Mouse (Mus musculus) liver, embryonic 12.5 days (tissue): ENCODE measurements around the gene T2. TPM values are rescaled to one million over a fixed set of nuclear protein-coding genes. Genes with fewer than 3 reads are reported as not detected.
A peak's percentile ranks its signal among the peaks of the same experiment; 100 is the strongest.

Source experiments
- ATAC-seq: fragments of 200-750 bp; cut with Nextera tagmentation; 2 replicates; pipeline ENCODE4 v1.8.0; 2017; ENCODE audit warnings: moderate number of reproducible peaks, mild to moderate bottlenecking, moderate library complexity
- H3K27ac ChIP-seq: fragments of 300-500 bp; sonication (generic); 2 replicates; pipeline ENCODE4 v1.5.1; 2016; ENCODE audit warnings: mild to moderate bottlenecking
- H3K27me3 ChIP-seq: fragments of 300-500 bp; sonication (generic); replicated peaks from 2 replicates; pipeline ENCODE4 v1.6.1; 2016; ENCODE audit warnings: mild to moderate bottlenecking, moderate library complexity
- H3K36me3 ChIP-seq: fragments of 300-500 bp; sonication (generic); 2 replicates; pipeline ENCODE4 v1.6.1; 2016; ENCODE audit warnings: mild to moderate bottlenecking, moderate library complexity
- H3K4me1 ChIP-seq: fragments of 300-500 bp; sonication (generic); 2 replicates; pipeline ENCODE4 v1.6.1; 2016
- H3K4me2 ChIP-seq: fragments of 300-500 bp; sonication (generic); 2 replicates; pipeline ENCODE4 v1.6.1; 2016; ENCODE audit warnings: mild to moderate bottlenecking, moderate library complexity
- H3K4me3 ChIP-seq: fragments of 300-500 bp; sonication (generic); 2 replicates; pipeline ENCODE4 v1.5.1; 2016; ENCODE audit warnings: mild to moderate bottlenecking, moderate library complexity
- H3K9ac ChIP-seq: fragments of 300-500 bp; sonication (generic); 2 replicates; pipeline ENCODE4 v1.6.1; 2016; ENCODE audit warnings: mild to moderate bottlenecking, moderate library complexity
- H3K9me3 ChIP-seq: fragments of 300-500 bp; sonication (generic); replicated peaks from 2 replicates; pipeline ENCODE4 v1.6.1; 2016; ENCODE audit warnings: mild to moderate bottlenecking, moderate library complexity
- WGBS: fragments of 180-500 bp; shearing (Covaris S2); methylation state at CpG from one replicate; pipeline ENCODE4 v1.1.7; 2016; ENCODE audit not compliant: insufficient replicate concordance; 5-methylcytosine and 5-hydroxymethylcytosine counted together
- polyA plus RNA-seq: library from polyadenylated mRNA; unstranded; fragments of >200 nt; fragmentation: Nextera tagmentation; extraction: Ambion mirVana; gene quantifications from 2 replicates; pipeline ENCODE4 v1.2.1, GENCODE M21; 2016

The T2 gene
- polyA plus RNA-seq, 1 experiment from 2014 or later, result 0.15 TPM

DNA sequence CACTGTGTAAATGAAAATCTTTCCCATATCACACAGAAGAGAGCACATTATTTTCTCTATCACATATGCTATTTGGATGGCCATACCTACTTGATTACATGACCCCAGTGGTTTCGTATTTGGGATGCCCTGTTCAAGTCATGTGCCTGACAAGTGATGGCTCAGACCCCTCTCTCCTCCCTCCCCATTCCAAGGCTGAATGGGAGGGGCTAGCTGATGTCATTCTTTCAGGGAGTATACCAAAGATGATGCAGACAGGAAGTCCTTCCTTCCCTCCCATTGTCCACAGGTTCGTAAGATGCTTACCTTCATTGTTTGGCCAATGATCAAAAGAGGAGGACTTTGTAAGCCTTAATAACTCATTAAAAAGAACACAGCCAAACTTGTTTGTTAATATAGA, 13.4 kb downstream of the T2 start:
- 43% methylated on average over 2 of the region's 2 CpGs for WGBS
- no peak overlapping the region for H3K27ac ChIP-seq
- H3K4me3 ChIP-seq, result no peak overlapping the region
- H3K9me3 ChIP-seq, result no peaks in the 10 kb centered on the region
- H3K4me2 ChIP-seq, result no peak overlapping the region
- H3K36me3 ChIP-seq, result no peaks in the 10 kb centered on the region
- no peak for ATAC-seq
- peaks cover 10% of the 10 kb centered on the region; the same call in 1 of the 2 replicates for H3K4me1 ChIP-seq
- no peak overlapping the region for H3K9ac ChIP-seq
- peaks cover 17% of the 10 kb centered on the region for H3K27me3 ChIP-seq

DNA sequence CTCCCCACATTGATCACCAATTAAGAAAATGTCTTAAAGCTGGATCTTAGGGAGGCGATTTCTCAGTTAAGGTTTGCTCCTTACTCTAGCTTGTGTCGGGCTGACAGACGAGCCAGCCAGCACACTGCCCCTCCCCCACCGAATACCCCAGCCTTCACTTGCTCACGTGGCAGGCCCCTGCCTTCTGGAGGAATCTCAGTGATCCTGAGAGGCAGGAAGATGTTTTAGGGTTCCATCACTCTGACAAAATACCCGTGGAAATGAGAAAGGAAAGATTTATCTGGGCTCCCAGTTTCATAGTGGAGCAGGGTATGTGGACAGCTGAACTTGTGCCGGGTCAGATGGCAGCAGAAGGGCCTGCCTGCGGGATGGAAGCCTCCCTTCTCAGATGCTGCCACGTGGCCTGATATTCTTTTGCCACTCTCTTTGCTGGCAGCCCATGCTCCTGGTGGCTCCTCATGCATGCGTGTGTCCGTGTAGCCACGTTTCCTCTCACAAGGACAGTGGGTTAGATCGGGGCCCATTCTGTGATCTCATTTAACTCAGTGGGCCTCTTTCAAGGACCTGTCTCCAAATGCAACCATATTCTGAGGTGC, 14.9 kb downstream of the T2 start:
- no peak overlapping the region; the same call in 1 of the 2 replicates for H3K9ac ChIP-seq
- H3K4me2 ChIP-seq, result no peak overlapping the region
- H3K9me3 ChIP-seq, result no peaks in the 10 kb centered on the region
- 41% methylated on average over 13 of the region's 13 CpGs for WGBS
- H3K4me3 ChIP-seq, result no peak overlapping the region
- H3K27ac ChIP-seq, result no peak overlapping the region
- peaks cover 17% of the 10 kb centered on the region for H3K27me3 ChIP-seq
- H3K36me3 ChIP-seq, result no peaks in the 10 kb centered on the region
- no peak for ATAC-seq
- H3K4me1 ChIP-seq, result peaks cover 10% of the 10 kb centered on the region; the same call in 1 of the 2 replicates

DNA sequence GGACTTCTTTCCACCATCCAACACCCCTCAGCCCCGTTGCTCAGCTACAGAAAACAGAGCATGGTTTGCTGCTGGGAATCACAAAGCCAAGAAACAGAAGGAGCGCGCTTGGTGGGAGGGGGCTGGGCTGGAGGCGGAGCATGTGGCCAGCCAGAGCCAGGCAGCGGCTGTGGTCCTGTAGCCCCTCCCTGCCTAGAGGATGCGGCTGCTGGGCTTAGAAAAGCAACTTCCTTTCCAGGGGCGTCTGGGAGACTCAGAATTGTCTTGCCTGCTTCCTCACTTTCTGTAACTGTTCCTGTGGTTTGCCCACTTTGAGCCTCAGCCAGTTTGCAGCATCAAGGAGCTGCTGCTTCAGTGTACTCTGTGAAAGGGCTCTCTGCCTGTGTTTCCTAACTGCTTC, 16.0 kb downstream of the T2 start:
- H3K4me2 ChIP-seq, result peak overlapping the region; percentile 68
- no peaks in the 10 kb centered on the region for H3K36me3 ChIP-seq
- H3K9ac ChIP-seq, result no peak overlapping the region; the same call in 1 of the 2 replicates
- H3K27ac ChIP-seq, result peak overlapping the region; percentile 42; the same call in 1 of the 2 replicates
- peaks cover 12% of the 10 kb centered on the region for H3K27me3 ChIP-seq
- H3K4me1 ChIP-seq, result peaks cover 10% of the 10 kb centered on the region; the same call in 1 of the 2 replicates
- WGBS, result 4% methylated on average over 7 of the region's 7 CpGs
- ATAC-seq, result peak; percentile 74
- peak overlapping the region; percentile 37 for H3K4me3 ChIP-seq
- no peaks in the 10 kb centered on the region for H3K9me3 ChIP-seq

DNA sequence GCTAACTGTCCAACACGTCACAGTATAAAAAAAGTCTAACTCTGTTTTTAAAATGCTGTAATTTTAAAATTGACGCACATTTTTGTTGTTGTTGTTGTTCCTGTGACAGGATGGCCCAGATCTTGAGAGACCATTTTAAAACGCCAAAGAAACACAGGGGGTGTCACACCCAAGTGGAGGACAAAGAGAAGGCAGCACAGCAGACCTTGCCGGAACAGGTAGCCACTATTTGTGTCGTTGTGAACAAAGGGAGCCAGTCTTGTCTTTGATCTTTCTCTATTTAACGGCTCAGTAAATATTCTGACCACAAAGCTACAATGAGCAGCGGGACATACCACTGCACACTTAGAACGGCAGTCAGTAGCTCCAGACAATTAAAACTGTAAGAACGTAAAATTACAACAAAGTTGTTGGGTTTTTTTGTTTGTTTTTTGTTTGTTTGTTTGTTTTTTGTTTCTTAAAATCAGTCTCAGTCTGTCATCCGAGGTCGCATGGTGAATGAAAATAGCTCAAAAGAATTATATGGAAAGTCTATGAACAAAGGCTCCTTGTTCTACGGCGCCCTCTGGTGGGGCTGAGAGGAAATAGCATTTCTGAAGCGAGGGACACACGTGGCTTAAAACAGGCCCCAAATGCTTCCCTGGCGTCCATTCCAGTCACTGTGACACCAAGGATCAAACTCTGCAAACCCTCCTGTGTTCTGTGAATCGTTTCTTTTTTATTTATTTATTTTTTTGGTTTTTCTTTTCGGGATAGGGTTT, 16.7 kb downstream of the T2 start:
- Histone ChIP-seq H3K36me3 (no peaks in the 10 kb centered on the region), H3K27ac (peak overlapping the region; percentile 42; the same call in 1 of the 2 replicates), H3K27me3 (peaks cover 15% of the 10 kb centered on the region), H3K4me3 (peak overlapping the region; percentile 37), H3K9ac (peak overlapping the region; percentile 29; the same call in 1 of the 2 replicates), H3K4me1 (peaks cover 10% of the 10 kb centered on the region; the same call in 1 of the 2 replicates), H3K9me3 (no peaks in the 10 kb centered on the region), H3K4me2 (peak overlapping the region; percentile 68)
- WGBS, result 3% methylated on average over 18 of the region's 18 CpGs
- ATAC-seq, result 0 out of 2 replicates have a peak, but pooled peaks have one; percentile 53

GRCm38 (mm10) chr17:8377298-8377697, 21.5 kb downstream of the T2 start:
- Histone ChIP-seq H3K9ac (no peak overlapping the region), H3K27me3 (0 out of 2 replicates have a peak, but pooled peaks cover 8% of the 10 kb centered on the region), H3K36me3 (no peaks in the 10 kb centered on the region), H3K4me1 (peaks cover 2% of the 10 kb centered on the region; the same call in 1 of the 2 replicates), H3K4me2 (no peak overlapping the region), H3K27ac (no peak overlapping the region), H3K9me3 (no peaks in the 10 kb centered on the region), H3K4me3 (no peak overlapping the region)
- WGBS, result 29% methylated on average over 5 of the region's 5 CpGs
- no peak for ATAC-seq

DNA sequence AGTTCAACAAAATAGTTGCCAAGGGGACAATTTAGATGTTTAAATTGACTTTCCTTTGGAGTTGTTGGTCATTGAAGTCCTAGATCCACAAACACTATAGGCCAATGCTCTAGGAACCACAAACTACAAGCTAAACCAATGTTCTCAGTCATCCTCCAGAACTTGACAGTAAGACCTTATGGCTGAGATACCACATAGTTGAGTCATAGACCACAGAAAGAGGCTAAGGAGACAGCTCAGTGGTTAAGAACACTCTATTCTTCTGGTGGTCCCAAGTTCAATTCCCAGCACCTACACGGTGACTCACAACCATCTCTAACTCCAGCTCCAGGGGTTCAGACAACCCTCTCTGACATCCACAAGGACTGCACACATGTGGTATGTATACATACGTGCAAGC, 29.6 kb downstream of the T2 start:
- WGBS, result 75% methylated on average over 2 of the region's 2 CpGs
- no peak for ATAC-seq
- Histone ChIP-seq H3K36me3 (no peaks in the 10 kb centered on the region), H3K4me2 (no peak overlapping the region), H3K9me3 (no peaks in the 10 kb centered on the region), H3K9ac (no peak overlapping the region), H3K27me3 (peaks cover 41% of the 10 kb centered on the region), H3K4me1 (no peaks in the 10 kb centered on the region), H3K27ac (no peak overlapping the region), H3K4me3 (no peak overlapping the region)

DNA sequence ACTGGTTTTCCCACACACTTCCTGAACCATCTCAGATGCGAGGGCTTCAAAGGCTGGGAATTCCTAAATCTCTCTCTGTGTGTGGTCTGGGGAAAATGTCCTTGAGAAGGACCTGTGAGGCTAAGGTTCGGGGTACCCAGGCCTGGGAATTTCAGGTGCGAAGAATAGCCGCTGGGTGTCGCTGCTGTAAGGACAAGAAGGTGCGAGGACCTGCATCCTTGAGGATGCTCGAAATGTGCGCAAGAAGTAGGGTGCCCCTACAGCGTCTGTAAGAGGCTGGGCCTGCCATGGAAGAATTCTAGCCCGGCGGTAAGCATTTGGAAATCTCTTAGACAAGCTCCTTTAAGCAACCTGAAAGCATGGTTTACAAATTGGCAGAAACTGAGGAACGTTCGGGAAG, 32.7 kb downstream of the T2 start:
- 4% methylated on average over 13 of the region's 13 CpGs for WGBS
- H3K4me2 ChIP-seq, result no peak overlapping the region
- no peak overlapping the region for H3K9ac ChIP-seq
- H3K4me3 ChIP-seq, result no peak overlapping the region
- H3K27me3 ChIP-seq, result peaks cover 57% of the 10 kb centered on the region
- H3K27ac ChIP-seq, result no peak overlapping the region
- H3K9me3 ChIP-seq, result no peaks in the 10 kb centered on the region
- no peaks in the 10 kb centered on the region for H3K36me3 ChIP-seq
- no peaks in the 10 kb centered on the region for H3K4me1 ChIP-seq
- ATAC-seq, result no peak

GRCm38 (mm10) chr17:8388990-8389789, 33.4 kb downstream of the T2 start:
- 1% methylated on average over 28 of the region's 28 CpGs for WGBS
- Histone ChIP-seq H3K27me3 (peaks cover 57% of the 10 kb centered on the region), H3K4me3 (no peak overlapping the region), H3K36me3 (no peaks in the 10 kb centered on the region), H3K4me1 (no peaks in the 10 kb centered on the region), H3K27ac (no peak overlapping the region), H3K9ac (no peak overlapping the region), H3K4me2 (no peak overlapping the region), H3K9me3 (no peaks in the 10 kb centered on the region)
- ATAC-seq, result no peak

DNA sequence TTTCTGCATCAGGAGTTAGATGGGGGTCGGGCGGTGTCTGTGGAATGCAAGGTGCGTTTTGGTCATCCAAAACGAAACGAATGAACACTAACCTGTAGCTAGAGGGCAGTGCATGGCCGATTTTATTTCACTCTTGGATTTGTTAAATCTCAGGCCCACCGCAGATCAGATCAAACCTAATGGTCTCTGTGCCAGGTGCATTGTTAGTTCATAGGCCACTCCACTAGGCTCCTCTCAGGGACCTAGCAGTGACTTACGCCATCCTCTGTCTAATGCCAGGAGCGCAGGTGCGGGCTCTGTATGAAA, 34.0 kb downstream of the T2 start:
- H3K36me3 ChIP-seq, result no peaks in the 10 kb centered on the region
- no peaks in the 10 kb centered on the region for H3K4me1 ChIP-seq
- no peak overlapping the region for H3K9ac ChIP-seq
- peaks cover 57% of the 10 kb centered on the region for H3K27me3 ChIP-seq
- no peak overlapping the region for H3K4me3 ChIP-seq
- ATAC-seq, result no peak
- no peaks in the 10 kb centered on the region for H3K9me3 ChIP-seq
- WGBS, result 9% methylated on average over 10 of the region's 10 CpGs
- H3K4me2 ChIP-seq, result no peak overlapping the region
- no peak overlapping the region for H3K27ac ChIP-seq

DNA sequence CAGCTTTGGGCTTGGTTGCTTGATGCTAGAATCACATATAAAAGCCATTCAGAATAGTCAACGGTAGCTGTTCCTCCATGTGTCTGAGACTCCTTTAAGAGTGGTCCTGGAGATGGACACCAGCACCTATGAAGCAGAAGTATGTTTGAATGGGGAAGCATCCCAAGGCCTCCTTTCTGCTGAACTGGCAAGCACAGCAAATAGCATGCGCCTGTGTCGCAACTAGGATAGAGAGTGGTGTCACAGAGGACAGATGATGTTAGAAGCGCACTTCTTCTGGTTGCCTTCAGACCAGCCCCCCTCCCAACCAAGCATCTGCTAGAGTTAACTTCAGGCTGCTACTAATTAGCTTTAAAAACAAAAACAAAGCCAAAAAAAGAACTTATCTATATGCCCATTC, 34.7 kb downstream of the T2 start:
- H3K9me3 ChIP-seq, result no peaks in the 10 kb centered on the region
- ATAC-seq, result no peak
- H3K36me3 ChIP-seq, result no peaks in the 10 kb centered on the region
- H3K4me1 ChIP-seq, result no peaks in the 10 kb centered on the region
- no peak overlapping the region for H3K4me2 ChIP-seq
- no peak overlapping the region for H3K4me3 ChIP-seq
- H3K27ac ChIP-seq, result no peak overlapping the region
- peaks cover 57% of the 10 kb centered on the region for H3K27me3 ChIP-seq
- H3K9ac ChIP-seq, result no peak overlapping the region
- 36% methylated on average over 4 of the region's 4 CpGs for WGBS

DNA sequence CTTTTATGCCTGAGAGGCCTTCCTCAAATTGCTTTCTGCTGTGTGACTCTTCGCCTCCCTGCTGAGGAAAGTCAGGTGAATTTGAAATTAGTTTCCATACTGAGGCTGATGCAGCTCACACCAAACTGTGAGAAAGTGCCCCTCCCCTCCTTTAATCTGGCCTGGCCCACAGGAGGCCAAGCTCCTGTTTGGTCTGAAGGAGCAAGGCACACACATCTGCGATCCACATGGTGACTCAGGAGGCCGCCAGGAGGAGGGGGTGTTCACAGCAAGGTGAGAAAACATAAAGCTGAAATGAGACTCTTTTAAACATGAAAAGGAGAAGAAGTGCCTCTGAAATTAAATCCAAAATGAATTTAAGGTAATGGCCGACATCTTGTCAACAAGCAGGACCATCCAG, 40.6 kb downstream of the T2 start:
- no peaks in the 10 kb centered on the region for H3K36me3 ChIP-seq
- H3K27ac ChIP-seq, result no peak overlapping the region
- 0 out of 2 replicates have a peak, but pooled peaks cover 3% of the 10 kb centered on the region for H3K4me1 ChIP-seq
- no peaks in the 10 kb centered on the region for H3K9me3 ChIP-seq
- H3K4me3 ChIP-seq, result no peak overlapping the region
- peaks cover 16% of the 10 kb centered on the region for H3K27me3 ChIP-seq
- no peak for ATAC-seq
- H3K4me2 ChIP-seq, result no peak overlapping the region
- no peak overlapping the region for H3K9ac ChIP-seq
- 61% methylated on average over 4 of the region's 4 CpGs for WGBS

DNA sequence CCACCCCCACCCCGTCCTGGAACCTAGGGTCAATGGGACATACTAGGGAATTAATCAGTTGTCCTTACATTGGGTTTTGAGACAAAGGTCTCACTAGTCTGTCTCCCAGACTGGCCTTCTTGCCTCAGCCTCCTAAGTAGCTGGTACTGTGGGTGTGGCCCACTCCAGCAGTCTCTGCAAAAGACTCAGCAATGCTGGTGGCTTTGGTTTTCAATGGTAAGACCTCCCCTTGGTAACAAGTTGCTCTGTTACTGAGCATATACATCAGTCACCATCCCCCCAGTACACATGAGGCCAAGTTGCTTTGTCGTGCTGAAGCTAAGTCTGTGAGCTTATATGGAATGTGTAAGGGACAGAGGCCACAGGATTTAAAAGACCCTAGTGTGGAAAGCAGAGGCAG, 42.2 kb downstream of the T2 start:
- Histone ChIP-seq H3K9ac (no peak overlapping the region), H3K27me3 (peaks cover 8% of the 10 kb centered on the region), H3K4me2 (no peak overlapping the region), H3K27ac (no peak overlapping the region), H3K36me3 (no peaks in the 10 kb centered on the region), H3K9me3 (no peaks in the 10 kb centered on the region), H3K4me3 (no peak overlapping the region), H3K4me1 (0 out of 2 replicates have a peak, but pooled peaks cover 3% of the 10 kb centered on the region)
- no peak for ATAC-seq
- WGBS, result 55% methylated on average over 2 of the region's 2 CpGs
